Mouse (Mus musculus): ENCODE data around the gene Rab12. TPM values are rescaled to one million over a fixed set of nuclear protein-coding genes. Genes with fewer than 3 reads are reported as not detected.

Gene Rab12
- polyA plus RNA-seq, 1 experiment from 2014 or later: 23.8 TPM

GRCm38 (mm10) chr17:66483651-66484454 lies 35.7 kb downstream of the Rab12 start:
- ATAC-seq: no peak

GRCm38 (mm10) chr17:66481295-66481694 lies 38.2 kb downstream of the Rab12 start:
- Histone ChIP-seq H3K9ac (ENCODE audit: low read depth, low read length) (no peak overlapping the region), H3K27ac (ENCODE audit: low read depth, low read length) (no peak overlapping the region), H3K4me3 (ENCODE audit: low read length) (no peak overlapping the region), H3K4me2 (ENCODE audit: low read length) (no peak overlapping the region), H3K4me1 (ENCODE audit: control insufficient read depth, insufficient read depth, low read depth, low read length) (peaks cover 20% of the 10 kb centered on the region), H3K27me3 (replicated peaks; ENCODE audit: control insufficient read depth, insufficient read depth, low read length) (no peaks in the 10 kb centered on the region), H3K9me3 (ENCODE audit: control insufficient read depth, low read length) (no peaks in the 10 kb centered on the region), H3K36me3 (ENCODE audit: control insufficient read depth, insufficient read depth, low read length) (no peaks in the 10 kb centered on the region)
- no peak for ATAC-seq
- WGBS: 66% methylated on average over 5 of the region's 5 CpGs

More at GRCm38 (mm10) chr17:66483651-66484454, 35.7 kb downstream of the Rab12 start:
- H3K27ac ChIP-seq (ENCODE audit: low read depth, low read length): no peak overlapping the region
- H3K27me3 ChIP-seq (replicated peaks; ENCODE audit: control insufficient read depth, insufficient read depth, low read length): no peaks in the 10 kb centered on the region
- no peaks in the 10 kb centered on the region for H3K36me3 ChIP-seq (ENCODE audit: control insufficient read depth, insufficient read depth, low read length)
- no peak overlapping the region for H3K4me2 ChIP-seq (ENCODE audit: low read length)
- WGBS: 76% methylated on average over 9 of the region's 9 CpGs
- no peaks in the 10 kb centered on the region for H3K9me3 ChIP-seq (ENCODE audit: control insufficient read depth, low read length)
- H3K4me3 ChIP-seq (ENCODE audit: low read length): no peak overlapping the region
- no peak overlapping the region for H3K9ac ChIP-seq (ENCODE audit: low read depth, low read length)
- peaks cover 20% of the 10 kb centered on the region for H3K4me1 ChIP-seq (ENCODE audit: control insufficient read depth, insufficient read depth, low read depth, low read length)

DNA sequence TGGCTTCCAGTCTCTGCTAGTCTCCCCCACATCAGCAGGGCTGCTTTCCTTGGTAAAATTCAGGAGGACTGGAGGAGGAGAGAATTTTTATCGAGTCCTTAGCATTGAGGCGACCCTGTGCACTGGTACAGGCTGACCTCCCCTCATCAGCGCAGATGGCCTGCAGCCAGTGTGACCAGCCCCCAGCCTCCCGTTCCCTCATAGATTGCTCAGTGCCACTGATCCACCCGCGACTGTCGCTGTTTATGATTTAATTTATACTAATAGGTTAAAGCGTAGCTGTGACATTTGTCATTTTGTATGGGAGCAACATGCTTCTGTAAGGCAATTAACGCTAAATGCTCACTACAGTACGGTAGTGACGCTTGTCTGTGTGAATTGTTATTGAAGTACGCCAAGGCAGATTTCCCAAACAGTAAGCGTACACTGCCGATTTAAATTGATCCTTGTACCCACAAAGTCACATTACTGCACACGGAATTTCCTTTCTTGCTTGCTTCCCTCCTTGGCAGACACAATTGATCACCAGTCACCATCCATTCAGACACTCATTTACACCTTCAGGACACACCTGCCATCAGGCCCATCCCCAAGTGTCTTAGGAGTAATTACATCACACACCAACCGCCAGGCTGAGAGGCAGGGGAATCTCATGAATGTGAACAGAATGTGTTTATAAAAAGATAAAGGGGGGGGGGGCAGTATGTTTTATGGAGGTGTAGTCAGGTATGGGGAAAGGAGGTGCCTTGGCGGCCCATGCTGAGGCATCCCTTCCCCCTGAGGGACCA lies 38.8 kb downstream of the Rab12 start:
- Histone ChIP-seq H3K36me3 (ENCODE audit: control insufficient read depth, insufficient read depth, low read length) (no peaks in the 10 kb centered on the region), H3K9ac (ENCODE audit: low read depth, low read length) (no peak overlapping the region; the same call in none of the 2 replicates), H3K27ac (ENCODE audit: low read depth, low read length) (0 out of 2 replicates have a peak overlapping the region, but pooled peaks have one; percentile 21), H3K4me2 (ENCODE audit: low read length) (peak overlapping the region; percentile 52), H3K27me3 (replicated peaks; ENCODE audit: control insufficient read depth, insufficient read depth, low read length) (no peaks in the 10 kb centered on the region), H3K4me3 (ENCODE audit: low read length) (no peak overlapping the region), H3K4me1 (ENCODE audit: control insufficient read depth, insufficient read depth, low read depth, low read length) (peaks cover 20% of the 10 kb centered on the region), H3K9me3 (ENCODE audit: control insufficient read depth, low read length) (no peaks in the 10 kb centered on the region)
- 12% methylated on average over 17 of the region's 17 CpGs for whole genome bisulfite sequencing
- peak; percentile 44 for ATAC-seq

- 6% methylated on average over 21 of the region's 21 CpGs for WGBS
- peak; percentile 56 for ATAC-seq
- peak overlapping the region; percentile 47 for H3K9ac ChIP-seq (ENCODE audit: low read depth, low read length)
Observed at GRCm38 (mm10) chr17:66479813-66480490, 39.6 kb downstream of the Rab12 start.

DNA sequence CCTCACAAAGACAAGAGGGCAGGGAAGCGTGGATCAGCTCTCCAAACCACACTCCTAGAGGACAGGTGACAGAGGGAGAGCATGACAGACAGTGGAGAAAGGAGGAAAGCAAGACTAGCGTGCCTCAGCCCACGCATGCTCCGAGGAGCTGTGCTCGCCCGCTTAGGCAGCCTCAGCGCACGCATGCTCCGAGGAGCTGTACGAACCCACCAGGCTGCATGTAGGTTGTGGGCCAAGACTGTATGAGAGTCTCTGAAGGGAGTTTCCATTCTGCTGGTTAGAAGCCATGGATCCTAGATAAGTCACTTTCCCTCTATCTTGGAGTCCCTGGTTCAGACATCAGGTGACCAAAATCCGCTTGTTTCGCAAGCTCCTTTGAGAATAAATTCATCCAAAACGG lies 40.2 kb downstream of the Rab12 start:
- Histone ChIP-seq H3K4me2 (ENCODE audit: low read length) (peak overlapping the region; percentile 52), H3K4me1 (ENCODE audit: control insufficient read depth, insufficient read depth, low read depth, low read length) (peaks cover 20% of the 10 kb centered on the region), H3K27ac (ENCODE audit: low read depth, low read length) (peak overlapping the region; percentile 60), H3K9me3 (ENCODE audit: control insufficient read depth, low read length) (no peaks in the 10 kb centered on the region), H3K36me3 (ENCODE audit: control insufficient read depth, insufficient read depth, low read length) (no peaks in the 10 kb centered on the region), H3K4me3 (ENCODE audit: low read length) (peak overlapping the region; percentile 21), H3K9ac (ENCODE audit: low read depth, low read length) (peak overlapping the region; percentile 47), H3K27me3 (replicated peaks; ENCODE audit: control insufficient read depth, insufficient read depth, low read length) (no peaks in the 10 kb centered on the region)
- peak; percentile 95 for ATAC-seq
- 5% methylated on average over 13 of the region's 13 CpGs for WGBS

More at GRCm38 (mm10) chr17:66479813-66480490, 39.6 kb downstream of the Rab12 start:
- H3K9me3 ChIP-seq (ENCODE audit: control insufficient read depth, low read length): no peaks in the 10 kb centered on the region
- peaks cover 20% of the 10 kb centered on the region for H3K4me1 ChIP-seq (ENCODE audit: control insufficient read depth, insufficient read depth, low read depth, low read length)
- no peaks in the 10 kb centered on the region for H3K36me3 ChIP-seq (ENCODE audit: control insufficient read depth, insufficient read depth, low read length)
- peak overlapping the region; percentile 60 for H3K27ac ChIP-seq (ENCODE audit: low read depth, low read length)
- H3K27me3 ChIP-seq (replicated peaks; ENCODE audit: control insufficient read depth, insufficient read depth, low read length): no peaks in the 10 kb centered on the region
- H3K4me2 ChIP-seq (ENCODE audit: low read length): peak overlapping the region; percentile 52
- peak overlapping the region; percentile 21 for H3K4me3 ChIP-seq (ENCODE audit: low read length)

GRCm38 (mm10) chr17:66473205-66473604 lies 46.3 kb downstream of the Rab12 start:
- ATAC-seq: no peak

GRCm38 (mm10) chr17:66471775-66472174 lies 47.8 kb downstream of the Rab12 start:
- no peaks in the 10 kb centered on the region; the same call in 1 of the 2 replicates for H3K4me1 ChIP-seq (ENCODE audit: control insufficient read depth, insufficient read depth, low read depth, low read length)
- 82% methylated on average over 5 of the region's 5 CpGs for WGBS
- no peaks in the 10 kb centered on the region for H3K27me3 ChIP-seq (replicated peaks; ENCODE audit: control insufficient read depth, insufficient read depth, low read length)
- no peak overlapping the region for H3K4me2 ChIP-seq (ENCODE audit: low read length)
- no peaks in the 10 kb centered on the region for H3K9me3 ChIP-seq (ENCODE audit: control insufficient read depth, low read length)
- H3K36me3 ChIP-seq (ENCODE audit: control insufficient read depth, insufficient read depth, low read length): no peaks in the 10 kb centered on the region
- H3K9ac ChIP-seq (ENCODE audit: low read depth, low read length): no peak overlapping the region
- H3K27ac ChIP-seq (ENCODE audit: low read depth, low read length): no peak overlapping the region
- no peak overlapping the region for H3K4me3 ChIP-seq (ENCODE audit: low read length)
- no peak for ATAC-seq

More at GRCm38 (mm10) chr17:66473205-66473604, 46.3 kb downstream of the Rab12 start:
- no peaks in the 10 kb centered on the region for H3K9me3 ChIP-seq (ENCODE audit: control insufficient read depth, low read length)
- H3K4me3 ChIP-seq (ENCODE audit: low read length): no peak overlapping the region
- H3K4me1 ChIP-seq (ENCODE audit: control insufficient read depth, insufficient read depth, low read depth, low read length): no peaks in the 10 kb centered on the region; the same call in 1 of the 2 replicates
- no peaks in the 10 kb centered on the region for H3K27me3 ChIP-seq (replicated peaks; ENCODE audit: control insufficient read depth, insufficient read depth, low read length)
- no peaks in the 10 kb centered on the region for H3K36me3 ChIP-seq (ENCODE audit: control insufficient read depth, insufficient read depth, low read length)
- H3K27ac ChIP-seq (ENCODE audit: low read depth, low read length): no peak overlapping the region
- 89% methylated on average over 1 of the region's 1 CpGs for WGBS
- H3K9ac ChIP-seq (ENCODE audit: low read depth, low read length): no peak overlapping the region
- no peak overlapping the region for H3K4me2 ChIP-seq (ENCODE audit: low read length)

DNA sequence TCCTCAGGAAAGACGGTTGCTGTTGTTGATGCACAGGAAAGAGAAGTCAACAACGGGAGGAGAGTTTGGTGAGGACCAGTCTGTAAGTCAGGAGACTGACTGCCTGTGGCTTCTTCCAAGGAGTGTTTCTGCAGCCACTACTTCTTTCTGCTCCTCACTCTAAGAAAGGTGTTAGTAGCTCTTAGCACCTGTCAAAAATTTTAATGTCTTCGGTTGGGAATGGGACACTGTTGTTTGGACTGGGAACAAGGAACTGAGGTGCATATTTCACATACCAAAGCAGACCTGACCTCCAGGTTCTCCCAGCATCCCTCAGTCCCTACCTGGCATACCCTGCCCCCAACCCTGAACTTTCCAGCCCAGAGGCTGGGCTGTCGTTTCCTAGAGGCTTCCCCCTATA lies 48.3 kb downstream of the Rab12 start:
- no peak overlapping the region for H3K4me2 ChIP-seq (ENCODE audit: low read length)
- H3K4me3 ChIP-seq (ENCODE audit: low read length): no peak overlapping the region
- H3K9me3 ChIP-seq (ENCODE audit: control insufficient read depth, low read length): no peaks in the 10 kb centered on the region
- no peak overlapping the region for H3K9ac ChIP-seq (ENCODE audit: low read depth, low read length)
- no peak overlapping the region for H3K27ac ChIP-seq (ENCODE audit: low read depth, low read length)
- ATAC-seq: no peak
- no peaks in the 10 kb centered on the region for H3K27me3 ChIP-seq (replicated peaks; ENCODE audit: control insufficient read depth, insufficient read depth, low read length)
- 86% methylated on average over 4 of the region's 4 CpGs for WGBS
- H3K4me1 ChIP-seq (ENCODE audit: control insufficient read depth, insufficient read depth, low read depth, low read length): no peaks in the 10 kb centered on the region; the same call in 1 of the 2 replicates
- H3K36me3 ChIP-seq (ENCODE audit: control insufficient read depth, insufficient read depth, low read length): no peaks in the 10 kb centered on the region

Measured in hindbrain, embryonic 16.5 days (tissue).